Mouse (Mus musculus) sigmoid colon, adult 10 weeks (tissue): ENCODE measurements around the gene Gm13178. TPM values are rescaled to one million over a fixed set of nuclear protein-coding genes. Genes with fewer than 3 reads are reported as not detected.

ENCODE experiments used
- polyA plus RNA-seq: library from polyadenylated mRNA; stranded (reverse); fragments of 350-450 nt; fragmentation: Illumina TruSeq; extraction: RNeasy Lipid Tissue Mini Kit (QIAGEN cat#74804); gene quantifications from one replicate; pipeline ENCODE4 v1.2.3, GENCODE M21; 2014; ENCODE audit warnings: low read depth, low replicate concordance

Gm13178 gene
- polyA plus RNA-seq = not detected

DNA sequence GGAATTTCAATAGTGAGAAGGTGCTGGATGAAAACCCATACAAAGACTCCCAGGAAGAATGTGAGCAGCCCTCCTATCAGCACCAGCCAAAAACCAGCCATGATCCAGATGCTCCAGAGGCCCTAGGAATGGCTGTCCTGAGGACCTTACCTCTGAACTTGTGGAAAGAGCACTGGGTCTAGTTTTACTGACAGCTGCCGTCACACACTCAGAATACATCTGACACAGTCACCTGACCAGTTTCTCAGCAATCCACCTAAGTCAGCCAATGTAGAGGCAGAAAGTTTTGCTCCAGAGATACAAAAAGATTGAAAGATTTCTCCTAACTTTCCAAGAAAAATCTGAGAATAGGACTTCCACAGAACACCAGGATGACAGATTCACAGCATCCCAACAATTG lies at the start of gene Gm13178:
Gene Gm13178 (minus strand): TSS at position 101 of the 400 bp plus-strand sequence.

GRCm38 (mm10) chr4:144686268-144686667 lies 34.9 kb downstream of the Gm13178 start, which contains the start of gene Gm436:
Gene Gm436 (minus strand): TSS chr4:144686368.

Other genes starting within 250 kb of the Gm13178 start
- gene 9430007A20Rik, start 201.6 kb downstream of the Gm13178 start, polyA plus RNA-seq = not detected
- gene Gm13124, start 156.3 kb downstream of the Gm13178 start, polyA plus RNA-seq = not detected
- not detected for gene Aadacl4, start 107.7 kb downstream of the Gm13178 start, polyA plus RNA-seq
- gene Gm436, start 35.0 kb downstream of the Gm13178 start, polyA plus RNA-seq = not detected
- gene Gm438, start 65.2 kb upstream of the Gm13178 start, polyA plus RNA-seq = not detected
- 27.6 TPM for gene Dhrs3, start 171.4 kb upstream of the Gm13178 start, polyA plus RNA-seq